Mouse (Mus musculus): ENCODE measurements around the gene Stat4. TPM values are rescaled to one million over a fixed set of nuclear protein-coding genes. Genes with fewer than 3 reads are reported as not detected.

The Stat4 gene
- polyA plus RNA-seq, 1 experiment, result 5.3 TPM

DNA sequence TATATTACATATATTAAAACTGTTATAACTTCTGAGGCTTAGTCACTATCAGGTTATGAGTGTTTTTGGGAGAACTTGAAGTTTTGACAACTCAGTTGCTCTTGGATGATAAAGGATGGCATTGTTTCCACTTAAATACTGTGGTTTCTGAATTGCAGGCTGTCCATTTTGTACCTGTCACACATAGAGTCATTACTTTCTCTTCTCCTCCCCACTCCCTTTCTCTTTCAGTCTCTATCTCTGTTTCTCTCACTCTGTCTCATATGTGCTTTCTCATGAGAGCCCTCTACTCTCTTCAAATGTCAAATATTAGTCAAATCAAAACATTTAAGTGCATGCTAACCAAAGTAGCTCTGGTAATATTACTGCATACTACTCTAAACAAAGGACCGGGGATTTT, 79.3 kb downstream of the Stat4 start:
- no peaks in the 10 kb centered on the region for H3K27me3 ChIP-seq (ENCODE audit: control insufficient read depth, insufficient read depth, low read length, poor library complexity, severe bottlenecking)
- H3K9ac ChIP-seq (ENCODE audit: low read depth, poor library complexity, severe bottlenecking), result no peak overlapping the region
- no peak overlapping the region for H3K27ac ChIP-seq (ENCODE audit: insufficient read depth, low read length)
- no peaks in the 10 kb centered on the region for H3K4me1 ChIP-seq (ENCODE audit: control insufficient read depth, insufficient read depth, low read length)
- H3K36me3 ChIP-seq (ENCODE audit: control insufficient read depth, insufficient read depth, low read length, poor library complexity, severe bottlenecking), result no peaks in the 10 kb centered on the region
- H3K4me3 ChIP-seq (ENCODE audit: low read depth, low read length), result no peak overlapping the region
- no peak for TF ChIP-seq CTCF (IDR thresholded peaks at IDR 0.05; ENCODE audit: low read depth, low read length)
- no peak for TF ChIP-seq EP300 (IDR thresholded peaks at IDR 0.05; ENCODE audit: insufficient read depth, low read depth, low read length)
- TF ChIP-seq POLR2A (IDR thresholded peaks at IDR 0.05; ENCODE audit: insufficient read depth, low read length), result no peak
- no peaks in the 10 kb centered on the region for H3K9me3 ChIP-seq (replicated peaks; ENCODE audit: control insufficient read depth, insufficient read depth, low read length, poor library complexity, severe bottlenecking)

DNA sequence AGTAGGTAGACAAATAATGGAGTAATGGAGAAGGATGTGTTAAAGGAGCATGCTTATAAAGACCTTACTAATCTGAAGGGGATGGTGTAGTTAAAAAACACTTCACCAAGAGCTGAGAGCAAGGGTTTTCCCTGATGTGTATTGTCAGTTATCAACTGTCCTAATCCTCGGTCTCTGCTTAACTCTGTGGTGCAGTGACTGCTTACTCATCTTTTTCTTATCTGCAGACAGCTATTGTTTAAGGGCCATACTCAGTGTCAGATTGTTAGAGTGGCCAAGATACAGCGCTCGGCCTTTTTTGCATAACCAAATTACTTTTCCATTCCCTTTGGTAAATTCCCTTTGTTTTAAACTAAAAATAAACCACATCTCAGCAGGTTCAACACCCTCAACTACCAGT, 79.7 kb downstream of the Stat4 start:
- Histone ChIP-seq H3K4me3 (ENCODE audit: low read depth, low read length) (no peak overlapping the region), H3K9me3 (replicated peaks; ENCODE audit: control insufficient read depth, insufficient read depth, low read length, poor library complexity, severe bottlenecking) (no peaks in the 10 kb centered on the region), H3K4me1 (ENCODE audit: control insufficient read depth, insufficient read depth, low read length) (no peaks in the 10 kb centered on the region), H3K36me3 (ENCODE audit: control insufficient read depth, insufficient read depth, low read length, poor library complexity, severe bottlenecking) (no peaks in the 10 kb centered on the region), H3K27me3 (ENCODE audit: control insufficient read depth, insufficient read depth, low read length, poor library complexity, severe bottlenecking) (no peaks in the 10 kb centered on the region), H3K9ac (ENCODE audit: low read depth, poor library complexity, severe bottlenecking) (no peak overlapping the region), H3K27ac (ENCODE audit: insufficient read depth, low read length) (no peak overlapping the region)
- TF ChIP-seq EP300 (IDR thresholded peaks at IDR 0.05; ENCODE audit: insufficient read depth, low read depth, low read length) (no peak), CTCF (IDR thresholded peaks at IDR 0.05; ENCODE audit: low read depth, low read length) (no peak), POLR2A (IDR thresholded peaks at IDR 0.05; ENCODE audit: insufficient read depth, low read length) (no peak)

DNA sequence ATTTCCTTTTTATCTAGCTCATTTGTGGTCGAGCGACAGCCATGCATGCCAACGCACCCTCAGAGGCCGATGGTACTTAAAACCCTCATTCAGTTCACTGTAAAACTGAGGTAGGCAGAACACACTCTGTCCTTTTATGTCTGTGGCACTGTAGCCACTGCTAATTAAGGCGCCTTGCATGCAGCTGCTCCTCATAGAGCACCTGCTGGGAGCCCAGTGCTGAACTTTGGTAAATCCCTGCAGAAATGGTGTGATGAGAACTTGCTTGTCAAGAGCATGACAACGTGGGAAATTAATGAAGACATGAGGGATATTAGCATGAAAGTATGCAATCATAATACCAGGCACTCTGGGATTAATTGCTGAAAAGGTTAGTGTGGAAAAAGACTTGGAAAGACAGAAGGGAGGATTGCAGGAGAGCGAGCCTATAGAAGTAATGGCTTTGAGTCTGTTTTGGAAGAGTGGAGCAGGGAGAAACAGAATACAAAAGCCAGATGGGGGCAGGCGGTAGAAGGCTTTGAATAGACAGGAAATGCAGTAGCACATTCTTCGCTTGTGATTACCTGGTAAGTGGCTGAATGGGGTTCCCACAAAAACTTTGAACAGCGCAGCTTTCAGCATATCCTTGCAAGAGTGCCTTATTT, 92.9 kb downstream of the Stat4 start:
- Histone ChIP-seq H3K4me3 (ENCODE audit: low read depth, low read length) (no peak overlapping the region), H3K9ac (ENCODE audit: low read depth, poor library complexity, severe bottlenecking) (no peak overlapping the region), H3K9me3 (replicated peaks; ENCODE audit: control insufficient read depth, insufficient read depth, low read length, poor library complexity, severe bottlenecking) (no peaks in the 10 kb centered on the region), H3K27me3 (ENCODE audit: control insufficient read depth, insufficient read depth, low read length, poor library complexity, severe bottlenecking) (no peaks in the 10 kb centered on the region), H3K36me3 (ENCODE audit: control insufficient read depth, insufficient read depth, low read length, poor library complexity, severe bottlenecking) (no peaks in the 10 kb centered on the region), H3K27ac (ENCODE audit: insufficient read depth, low read length) (no peak overlapping the region), H3K4me1 (ENCODE audit: control insufficient read depth, insufficient read depth, low read length) (peaks cover 1% of the 10 kb centered on the region)
- no peak for TF ChIP-seq CTCF (IDR thresholded peaks at IDR 0.05; ENCODE audit: low read depth, low read length)
- no peak for TF ChIP-seq POLR2A (IDR thresholded peaks at IDR 0.05; ENCODE audit: insufficient read depth, low read length)
- TF ChIP-seq EP300 (IDR thresholded peaks at IDR 0.05; ENCODE audit: insufficient read depth, low read depth, low read length), result no peak

DNA sequence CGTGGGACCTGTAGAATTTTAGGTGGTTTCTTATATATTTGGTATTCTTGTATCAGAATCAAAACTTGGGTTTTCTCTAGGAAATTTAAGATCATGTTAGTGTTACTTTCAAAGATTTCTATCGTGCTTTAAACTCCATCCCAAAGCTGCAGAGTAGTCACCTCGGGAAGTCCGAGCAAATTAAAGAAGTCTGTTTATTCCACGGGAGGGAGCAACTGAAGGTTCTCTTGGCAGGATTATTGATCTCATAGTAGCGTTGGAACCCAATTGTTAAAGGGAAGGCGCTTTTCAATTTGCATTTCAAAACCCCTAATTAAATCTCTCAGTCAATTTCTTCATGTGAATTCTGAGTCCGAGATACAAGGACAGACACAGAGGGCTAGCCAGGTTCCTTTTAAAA, 93.4 kb downstream of the Stat4 start:
- H3K27ac ChIP-seq (ENCODE audit: insufficient read depth, low read length), result no peak overlapping the region
- no peaks in the 10 kb centered on the region for H3K9me3 ChIP-seq (replicated peaks; ENCODE audit: control insufficient read depth, insufficient read depth, low read length, poor library complexity, severe bottlenecking)
- no peak overlapping the region for H3K9ac ChIP-seq (ENCODE audit: low read depth, poor library complexity, severe bottlenecking)
- H3K4me3 ChIP-seq (ENCODE audit: low read depth, low read length), result no peak overlapping the region
- H3K36me3 ChIP-seq (ENCODE audit: control insufficient read depth, insufficient read depth, low read length, poor library complexity, severe bottlenecking), result no peaks in the 10 kb centered on the region
- H3K27me3 ChIP-seq (ENCODE audit: control insufficient read depth, insufficient read depth, low read length, poor library complexity, severe bottlenecking), result no peaks in the 10 kb centered on the region
- TF ChIP-seq POLR2A (IDR thresholded peaks at IDR 0.05; ENCODE audit: insufficient read depth, low read length) (no peak), CTCF (IDR thresholded peaks at IDR 0.05; ENCODE audit: low read depth, low read length) (no peak), EP300 (IDR thresholded peaks at IDR 0.05; ENCODE audit: insufficient read depth, low read depth, low read length) (no peak)
- peaks cover 1% of the 10 kb centered on the region for H3K4me1 ChIP-seq (ENCODE audit: control insufficient read depth, insufficient read depth, low read length)

DNA sequence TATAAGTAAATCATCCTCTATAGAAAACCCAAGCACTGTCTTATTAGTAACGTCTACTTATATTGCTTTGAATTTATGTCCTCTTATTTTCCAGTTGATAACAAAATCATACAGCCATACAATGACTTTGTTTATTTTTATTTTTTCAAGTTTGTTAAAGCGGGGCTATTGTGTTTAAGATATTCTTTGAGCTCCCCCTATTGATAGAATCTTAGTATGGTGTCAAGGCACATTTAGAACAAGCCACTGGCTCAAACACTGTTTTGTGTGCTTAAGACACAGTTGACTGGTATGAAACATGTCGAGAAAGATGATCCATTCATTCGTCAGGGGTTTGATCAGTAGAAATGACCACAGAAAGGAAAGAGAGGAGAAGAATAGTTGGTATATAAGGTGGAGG, 99.3 kb downstream of the Stat4 start:
- TF ChIP-seq EP300 (IDR thresholded peaks at IDR 0.05; ENCODE audit: insufficient read depth, low read depth, low read length) (no peak), POLR2A (IDR thresholded peaks at IDR 0.05; ENCODE audit: insufficient read depth, low read length) (no peak), CTCF (IDR thresholded peaks at IDR 0.05; ENCODE audit: low read depth, low read length) (no peak)
- H3K9me3 ChIP-seq (replicated peaks; ENCODE audit: control insufficient read depth, insufficient read depth, low read length, poor library complexity, severe bottlenecking), result no peaks in the 10 kb centered on the region
- no peak overlapping the region for H3K9ac ChIP-seq (ENCODE audit: low read depth, poor library complexity, severe bottlenecking)
- no peaks in the 10 kb centered on the region for H3K27me3 ChIP-seq (ENCODE audit: control insufficient read depth, insufficient read depth, low read length, poor library complexity, severe bottlenecking)
- no peak overlapping the region for H3K4me3 ChIP-seq (ENCODE audit: low read depth, low read length)
- no peak overlapping the region for H3K27ac ChIP-seq (ENCODE audit: insufficient read depth, low read length)
- H3K36me3 ChIP-seq (ENCODE audit: control insufficient read depth, insufficient read depth, low read length, poor library complexity, severe bottlenecking), result no peaks in the 10 kb centered on the region
- no peaks in the 10 kb centered on the region for H3K4me1 ChIP-seq (ENCODE audit: control insufficient read depth, insufficient read depth, low read length)

DNA sequence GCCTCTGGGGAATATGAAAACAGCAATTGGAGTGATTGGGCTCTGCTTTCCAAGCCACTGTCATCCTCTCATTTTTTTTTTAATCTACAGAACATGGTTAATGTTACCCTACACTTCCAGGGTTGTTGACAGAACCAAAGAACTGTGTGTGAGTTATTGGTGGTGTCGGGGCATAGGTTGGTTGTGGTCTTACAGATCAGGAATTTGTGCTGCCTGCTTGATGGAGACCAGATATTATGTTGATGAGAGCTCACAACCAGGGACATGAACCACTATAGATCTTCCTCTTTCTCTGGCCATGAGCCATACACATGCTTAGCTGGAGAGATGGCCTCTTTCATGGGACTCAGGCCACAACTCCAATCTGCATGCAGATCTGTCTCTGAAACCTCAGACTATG, 100.2 kb downstream of the Stat4 start:
- H3K9me3 ChIP-seq (replicated peaks; ENCODE audit: control insufficient read depth, insufficient read depth, low read length, poor library complexity, severe bottlenecking), result no peaks in the 10 kb centered on the region
- no peak overlapping the region for H3K27ac ChIP-seq (ENCODE audit: insufficient read depth, low read length)
- H3K9ac ChIP-seq (ENCODE audit: low read depth, poor library complexity, severe bottlenecking), result no peak overlapping the region
- H3K27me3 ChIP-seq (ENCODE audit: control insufficient read depth, insufficient read depth, low read length, poor library complexity, severe bottlenecking), result no peaks in the 10 kb centered on the region
- TF ChIP-seq EP300 (IDR thresholded peaks at IDR 0.05; ENCODE audit: insufficient read depth, low read depth, low read length), result no peak
- no peak for TF ChIP-seq CTCF (IDR thresholded peaks at IDR 0.05; ENCODE audit: low read depth, low read length)
- no peak for TF ChIP-seq POLR2A (IDR thresholded peaks at IDR 0.05; ENCODE audit: insufficient read depth, low read length)
- H3K36me3 ChIP-seq (ENCODE audit: control insufficient read depth, insufficient read depth, low read length, poor library complexity, severe bottlenecking), result no peaks in the 10 kb centered on the region
- no peaks in the 10 kb centered on the region for H3K4me1 ChIP-seq (ENCODE audit: control insufficient read depth, insufficient read depth, low read length)
- no peak overlapping the region for H3K4me3 ChIP-seq (ENCODE audit: low read depth, low read length)
